In the genomic region with DNA sequence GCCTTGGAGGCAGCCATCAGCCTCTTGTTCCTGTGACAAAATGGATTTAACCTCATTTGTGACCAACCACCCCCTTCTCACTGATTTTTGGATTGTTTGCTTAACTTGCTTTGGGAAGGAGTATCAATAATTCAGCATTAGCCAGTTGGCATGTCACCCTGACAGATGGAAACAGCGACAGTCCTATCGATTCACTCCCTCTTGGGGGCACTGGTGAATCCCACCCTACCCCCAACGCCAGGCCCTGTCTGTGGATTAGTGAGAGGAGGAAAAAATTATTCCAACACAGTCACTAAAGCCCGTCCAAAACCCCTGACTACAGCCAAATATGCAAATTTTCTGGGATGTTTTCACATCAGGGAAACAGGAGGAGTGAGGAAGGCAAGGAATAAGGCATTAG, we compare ENCODE assay signal across 25 mouse cellular contexts. TPM values are rescaled to one million over a fixed set of nuclear protein-coding genes. Genes with fewer than 3 reads are reported as not detected.
DNase-seq lines count a peak whose midpoint lies in the region; ATAC-seq and TF ChIP-seq lines count a peak whose summit lies in the region.
"Had no signal": no experiment of that assay in that cellular context is flagged by ENCODE, and none has a peak within 500 bp of the region (broad histone marks: within the 10 kb centered on the region; RNA-seq: fewer than 3 reads in every experiment).

No protein-coding gene starts in this region.

- H3K27ac ChIP-seq in forebrain, embryonic 15.5 days (replicated peaks) = no peak overlapping the region
- H3K27ac ChIP-seq in forebrain, postnatal 0 days (ENCODE audit: low read depth, low read length) = no peak overlapping the region
- H3K27ac ChIP-seq in hindbrain, embryonic 13.5 days = no peak overlapping the region
- no peak overlapping the region for H3K27ac ChIP-seq in midbrain, postnatal 0 days (ENCODE audit: low read depth, low read length)
- H3K27ac ChIP-seq: embryonic facial prominence, embryonic 15.5 days; heart, embryonic 15.5 days; limb, embryonic 10.5 days; macrophage had no signal

- no peaks in the 10 kb centered on the region for H3K27me3 ChIP-seq in forebrain, embryonic 15.5 days
- H3K27me3 ChIP-seq in forebrain, postnatal 0 days (ENCODE audit: insufficient read depth, low read length) = no peaks in the 10 kb centered on the region
- H3K27me3 ChIP-seq in hindbrain, embryonic 13.5 days = no peaks in the 10 kb centered on the region
- no peaks in the 10 kb centered on the region for H3K27me3 ChIP-seq in midbrain, postnatal 0 days (ENCODE audit: insufficient read depth, low read length)
- H3K27me3 ChIP-seq: embryonic facial prominence, embryonic 15.5 days; heart, embryonic 15.5 days had no signal

- ATAC-seq in forebrain, embryonic 15.5 days (replicated peaks) = peak; percentile 46; the same call in 1 of the 2 replicates
- ATAC-seq in forebrain, postnatal 0 days = no peak
- ATAC-seq in hindbrain, embryonic 13.5 days (ENCODE audit: low FRiP score) = peak; percentile 45; the same call in 1 of the 2 replicates
- ATAC-seq in midbrain, postnatal 0 days (ENCODE audit: low FRiP score) = no peak; the same call in 1 of the 2 replicates
- ATAC-seq in megakaryocyte progenitor cell, adult 5-6 weeks (replicated peaks; ENCODE audit: poor library complexity) = no peak
- ATAC-seq: activated CD4-positive, CD25-positive, alpha-beta regulatory T cell, adult 4 months had no signal

- no peaks in the 10 kb centered on the region for H3K9me3 ChIP-seq in forebrain, embryonic 15.5 days
- H3K9me3 ChIP-seq in forebrain, postnatal 0 days (ENCODE audit: low read length) = no peaks in the 10 kb centered on the region
- H3K9me3 ChIP-seq in hindbrain, embryonic 13.5 days = no peaks in the 10 kb centered on the region
- H3K9me3 ChIP-seq in midbrain, postnatal 0 days (ENCODE audit: low read length) = no peaks in the 10 kb centered on the region
- H3K9me3 ChIP-seq: embryonic facial prominence, embryonic 15.5 days; heart, embryonic 15.5 days; limb, embryonic 10.5 days had no signal

- no peak overlapping the region for H3K9ac ChIP-seq in forebrain, embryonic 15.5 days (replicated peaks)
- H3K9ac ChIP-seq in forebrain, postnatal 0 days = no peak overlapping the region
- H3K9ac ChIP-seq in hindbrain, embryonic 13.5 days = no peak overlapping the region
- no peak overlapping the region for H3K9ac ChIP-seq in midbrain, postnatal 0 days (replicated peaks; ENCODE audit: low read length, poor library complexity, severe bottlenecking)
- H3K9ac ChIP-seq: embryonic facial prominence, embryonic 15.5 days; heart, embryonic 15.5 days; lung, embryonic 14.5 days had no signal

- H3K4me1 ChIP-seq in forebrain, embryonic 15.5 days = peaks cover 13% of the 10 kb centered on the region; the same call in 1 of the 2 replicates
- no peaks in the 10 kb centered on the region for H3K4me1 ChIP-seq in forebrain, postnatal 0 days (ENCODE audit: insufficient read depth)
- peaks cover 11% of the 10 kb centered on the region; the same call in 1 of the 2 replicates for H3K4me1 ChIP-seq in hindbrain, embryonic 13.5 days (replicated peaks)
- H3K4me1 ChIP-seq in midbrain, postnatal 0 days (ENCODE audit: insufficient read depth, low read length) = no peaks in the 10 kb centered on the region
- H3K4me1 ChIP-seq: embryonic facial prominence, embryonic 15.5 days; heart, embryonic 15.5 days; limb, embryonic 10.5 days had no signal

- H3K36me3 ChIP-seq in forebrain, embryonic 15.5 days = no peaks in the 10 kb centered on the region
- no peaks in the 10 kb centered on the region for H3K36me3 ChIP-seq in forebrain, postnatal 0 days (ENCODE audit: insufficient read depth)
- H3K36me3 ChIP-seq in hindbrain, embryonic 13.5 days = no peaks in the 10 kb centered on the region
- no peaks in the 10 kb centered on the region for H3K36me3 ChIP-seq in midbrain, postnatal 0 days (ENCODE audit: insufficient read depth, low read length)
- H3K36me3 ChIP-seq: embryonic facial prominence, embryonic 15.5 days; heart, embryonic 15.5 days; limb, embryonic 10.5 days had no signal

- no peak overlapping the region for H3K4me2 ChIP-seq in forebrain, embryonic 15.5 days (replicated peaks)
- no peak overlapping the region for H3K4me2 ChIP-seq in forebrain, postnatal 0 days (ENCODE audit: low read depth)
- H3K4me2 ChIP-seq in hindbrain, embryonic 13.5 days = no peak overlapping the region
- no peak overlapping the region for H3K4me2 ChIP-seq in midbrain, postnatal 0 days (ENCODE audit: low read depth, low read length, poor library complexity, severe bottlenecking)
- H3K4me2 ChIP-seq: embryonic facial prominence, embryonic 15.5 days; heart, embryonic 15.5 days; liver, embryonic 11.5 days; lung, embryonic 14.5 days had no signal

- 30% methylated on average over 4 of the region's 4 CpGs for WGBS in forebrain, embryonic 15.5 days
- WGBS in forebrain, postnatal 0 days = 26% methylated on average over 4 of the region's 4 CpGs
- 32% methylated on average over 4 of the region's 4 CpGs for WGBS in hindbrain, embryonic 13.5 days
- WGBS in midbrain, postnatal 0 days = 31% methylated on average over 4 of the region's 4 CpGs

- TF ChIP-seq CTCF in forebrain, postnatal 0 days (IDR thresholded peaks at IDR 0.05; ENCODE audit: low read depth) = no peak
- TF ChIP-seq CTCF in midbrain, postnatal 0 days (IDR thresholded peaks at IDR 0.05) = no peak

- no peak overlapping the region for H3K4me3 ChIP-seq in forebrain, embryonic 15.5 days
- H3K4me3 ChIP-seq in forebrain, postnatal 0 days (ENCODE audit: low read depth, low read length) = no peak overlapping the region
- H3K4me3 ChIP-seq in hindbrain, embryonic 13.5 days = no peak overlapping the region
- no peak overlapping the region for H3K4me3 ChIP-seq in midbrain, postnatal 0 days (ENCODE audit: low read depth, low read length)
- H3K4me3 ChIP-seq: embryonic facial prominence, embryonic 15.5 days; heart, embryonic 15.5 days; limb, embryonic 10.5 days had no signal

- no peak for DNase-seq in forebrain, postnatal 0 days
- DNase-seq in mesoderm, embryonic 11.5 days (ENCODE audit: low read depth, low spot score) = peak; percentile 12
- peak; percentile 10 for DNase-seq in midbrain, postnatal 0 days (ENCODE audit: low spot score)
- no peak for DNase-seq in thymus, postnatal 10 days (ENCODE audit: low spot score in 2 of 2)
- DNase-seq in frontal cortex, postnatal 36 days (ENCODE audit: low spot score in 2 of 2) = no peak
- DNase-seq: adrenal gland, postnatal 14 days; cerebellum, adult 18-20 months; heart, adult 11 months; kidney, adult 18-20 months; kidney, postnatal 14 days; layer of hippocampus, postnatal 36 days; lung, embryonic 14.5 days; right cerebral cortex, postnatal 14 days; thymus, postnatal 25 days had no signal

RNA-seq across cellular contexts. Expression of gene B3gat2, which starts 55.1 kb away (rescaled TPM):
- polyA plus RNA-seq in forebrain, embryonic 15.5 days (2015; fragmentation: Nextera tagmentation; extraction: Ambion mirVana) = 11.0 and 11.3 TPM in 2 replicates
- 15.0 and 21.3 TPM in 2 replicates for total RNA-seq in forebrain, postnatal 0 days (2014; rRNA removed)
- 8.1 and 11.1 TPM in 2 replicates for polyA plus RNA-seq in forebrain, postnatal 0 days (2015; fragmentation: Nextera tagmentation; extraction: Ambion mirVana)
- polyA plus RNA-seq in hindbrain, embryonic 13.5 days (2015; fragmentation: Nextera tagmentation; extraction: Ambion mirVana) = 13.8 and 16.0 TPM in 2 replicates
- total RNA-seq in midbrain, postnatal 0 days (2014; rRNA removed) = 31.2 TPM in 2 replicates
- 13.9 and 15.0 TPM in 2 replicates for polyA plus RNA-seq in midbrain, postnatal 0 days (2015; fragmentation: Nextera tagmentation; extraction: Ambion mirVana)
- total RNA-seq in megakaryocyte progenitor cell, adult 5-6 weeks (2015) = not detected in 2 replicates
- total RNA-seq in megakaryocyte progenitor cell, adult 5-6 weeks (2017) = 0.04 TPM in 1 of 2 replicates, not detected in the other
- total RNA-seq: adrenal gland, postnatal 14 days; gastrocnemius, adult 8-10 months had no signal
- polyA plus RNA-seq: spleen, adult 2 months had no signal

Comparison
In these comparisons a context has a peak if more than half of its experiments do, and no peak if none do; other contexts are left out.
1. ATAC-seq: peak in forebrain, embryonic 15.5 days (single experiment) and hindbrain, embryonic 13.5 days (single experiment); none in forebrain, postnatal 0 days (single experiment), midbrain, postnatal 0 days (single experiment) and megakaryocyte progenitor cell, adult 5-6 weeks (single experiment).
2. DNase-seq: peak in mesoderm, embryonic 11.5 days (single experiment) and midbrain, postnatal 0 days (single experiment); none in forebrain, postnatal 0 days (single experiment), thymus, postnatal 10 days (0 of 2) and frontal cortex, postnatal 36 days (0 of 2).